Mouse (Mus musculus): Measurements from ENCODE around the gene Rogdi. TPM values are rescaled to one million over a fixed set of nuclear protein-coding genes. Genes with fewer than 3 reads are reported as not detected.

Gene Rogdi
- 19.7 TPM for polyA plus RNA-seq (2017; shearing (Covaris generic))

GRCm38 (mm10) chr16:5013054-5013838, at the start of gene Rogdi:
TSS of gene Rogdi (minus strand) at chr16:5013553.

GRCm38 (mm10) chr16:5049774-5050234, 36.5 kb upstream of the Rogdi start, which contains the start of the genes Glyr1 and Ubn1:
TSS of gene Glyr1 (minus strand) at chr16:5049863.
TSS of gene Ubn1 (plus strand) at chr16:5050057.

GRCm38 (mm10) chr16:5007067-5007466, 6.3 kb downstream of the Rogdi start, which contains the start of gene Smim22:
TSS of gene Smim22 (plus strand) at chr16:5007288.

GRCm38 (mm10) chr16:4997553-4997952, 15.8 kb downstream of the Rogdi start, which contains the start of gene Sept12:
TSS of gene Sept12 (minus strand) at chr16:4997852.

GRCm38 (mm10) chr16:4963797-4964709, 49.3 kb downstream of the Rogdi start, which contains the start of gene Anks3:
TSS of gene Anks3 (minus strand) at chr16:4964205.

Other genes with a start within 250 kb of the Rogdi start
- gene Cdip1, start 223.3 kb downstream of the Rogdi start, polyA plus RNA-seq (2017; shearing (Covaris generic)): 49.0 TPM
- 0.38 TPM for gene 4930562C15Rik, start 178.1 kb downstream of the Rogdi start, polyA plus RNA-seq (2017; shearing (Covaris generic))
- 54.5 TPM for gene Ubald1, start 133.2 kb downstream of the Rogdi start, polyA plus RNA-seq (2017; shearing (Covaris generic))
- 67.8 TPM for gene Mgrn1, start 127.3 kb downstream of the Rogdi start, polyA plus RNA-seq (2017; shearing (Covaris generic))
- 146 TPM for gene Nudt16l1, start 74.8 kb downstream of the Rogdi start, polyA plus RNA-seq (2017; shearing (Covaris generic))
- gene Anks3, start 49.3 kb downstream of the Rogdi start, polyA plus RNA-seq (2017; shearing (Covaris generic)): 81.4 TPM
- 0.07 TPM for gene Sept12, start 15.7 kb downstream of the Rogdi start, polyA plus RNA-seq (2017; shearing (Covaris generic))
- gene Smim22, start 6.3 kb downstream of the Rogdi start, polyA plus RNA-seq (2017; shearing (Covaris generic)): not detected
- 160 TPM for gene Glyr1, start 36.3 kb upstream of the Rogdi start, polyA plus RNA-seq (2017; shearing (Covaris generic))
- 43.5 TPM for gene Ubn1, start 36.5 kb upstream of the Rogdi start, polyA plus RNA-seq (2017; shearing (Covaris generic))
- 0.02 TPM for gene Ppl, start 118.9 kb upstream of the Rogdi start, polyA plus RNA-seq (2017; shearing (Covaris generic))
- not detected for gene Sec14l5, start 133.6 kb upstream of the Rogdi start, polyA plus RNA-seq (2017; shearing (Covaris generic))
- 51.0 TPM for gene Nagpa, start 190.5 kb upstream of the Rogdi start, polyA plus RNA-seq (2017; shearing (Covaris generic))
- not detected for gene AU021092, start 208.7 kb upstream of the Rogdi start, polyA plus RNA-seq (2017; shearing (Covaris generic))
- 54.1 TPM for gene Alg1, start 220.1 kb upstream of the Rogdi start, polyA plus RNA-seq (2017; shearing (Covaris generic))
- gene Eef2kmt, start 242.4 kb upstream of the Rogdi start, polyA plus RNA-seq (2017; shearing (Covaris generic)): 49.5 TPM